Mouse (Mus musculus) kidney, postnatal 0 days (tissue): ENCODE results near the gene Ccn1. TPM values are rescaled to one million over a fixed set of nuclear protein-coding genes. Genes with fewer than 3 reads are reported as not detected.

Experiments
- ATAC-seq: fragments of 200-750 bp; cut with Nextera tagmentation; replicated peaks from 2 replicates; pipeline ENCODE4 v1.8.0; 2017; ENCODE audit warnings: low read depth, moderate number of reproducible peaks, moderate TSS enrichment, moderate library complexity; ENCODE audit not compliant: low FRiP score
- DNase-seq: peaks from one replicate; pipeline ENCODE4 v3.0.0-alpha.2; 2016; ENCODE audit warnings: low spot score
- H3K27ac ChIP-seq: fragments of 300-500 bp; sonication (generic); 2 replicates; pipeline ENCODE4 v1.5.1; 2014; ENCODE audit warnings: mild to moderate bottlenecking
- H3K27me3 ChIP-seq: fragments of 300-500 bp; sonication (generic); 2 replicates; pipeline ENCODE4 v1.6.1; 2014; ENCODE audit warnings: low read length, mixed read lengths; ENCODE audit not compliant: insufficient read depth
- H3K36me3 ChIP-seq: fragments of 300-500 bp; sonication (generic); 2 replicates; pipeline ENCODE4 v1.6.1; 2014; ENCODE audit warnings: low read length, mixed read lengths; ENCODE audit not compliant: insufficient read depth
- H3K4me1 ChIP-seq: fragments of 300-500 bp; sonication (generic); replicated peaks from 2 replicates; pipeline ENCODE4 v1.6.1; 2014; ENCODE audit warnings: antibody characterized with exemption, low read length, mixed read lengths; ENCODE audit not compliant: insufficient read depth
- H3K4me2 ChIP-seq: fragments of 300-500 bp; sonication (generic); 2 replicates; pipeline ENCODE4 v1.6.1; 2014; ENCODE audit warnings: mild to moderate bottlenecking, low read length, moderate library complexity, mixed read lengths
- H3K4me3 ChIP-seq: fragments of 300-500 bp; sonication (generic); replicated peaks from 2 replicates; pipeline ENCODE4 v1.5.1; 2014; ENCODE audit warnings: low read depth, low read length
- H3K9ac ChIP-seq: fragments of 300-500 bp; sonication (generic); 2 replicates; pipeline ENCODE4 v1.6.1; 2014; ENCODE audit warnings: low read depth, low read length
- H3K9me3 ChIP-seq: fragments of 300-500 bp; sonication (generic); replicated peaks from 2 replicates; pipeline ENCODE4 v1.6.1; 2016; ENCODE audit warnings: low read length, inconsistent platforms, mixed read lengths
- CTCF ChIP-seq: IDR thresholded peaks from 2 replicates; pipeline ENCODE4 v1.5.1; 2016; ENCODE audit warnings: antibody characterized with exemption, low read depth, mild to moderate bottlenecking, moderate library complexity
- WGBS: fragments of 180-500 bp; shearing (Covaris S2); extraction: QIAGEN DNeasy Blood & Tissue Kit; methylation state at CpG from one replicate; pipeline ENCODE4 v1.1.7; 2014; 5-methylcytosine and 5-hydroxymethylcytosine counted together
- polyA plus RNA-seq: library from polyadenylated mRNA; unstranded; fragments of >200 nt; fragmentation: Nextera tagmentation; extraction: Ambion mirVana; gene quantifications from 2 replicates; pipeline ENCODE4 v1.2.1, GENCODE M21; 2015

Gene Ccn1
- polyA plus RNA-seq, 1 experiment from 2014 or later = 74.8 TPM

DNA sequence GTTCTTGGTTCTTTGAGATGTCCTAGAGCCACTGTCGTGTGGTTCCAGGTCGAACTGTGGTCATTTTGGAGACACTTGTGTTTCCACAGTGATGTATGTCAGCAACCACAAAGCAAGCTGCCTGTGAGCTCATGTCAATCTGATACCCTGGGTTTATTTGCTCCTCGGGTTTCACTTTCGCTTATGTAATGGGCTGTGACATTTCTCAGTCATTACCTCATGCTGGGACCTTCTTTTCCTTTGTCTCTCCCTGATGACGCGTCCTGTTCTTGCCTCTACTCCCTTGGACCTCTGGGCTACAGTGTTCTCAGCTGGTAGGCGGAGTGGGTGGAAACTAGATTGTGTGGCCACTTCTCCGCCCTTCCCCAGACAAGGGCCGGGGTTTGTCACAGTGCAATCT lies 31.5 kb downstream of the Ccn1 start:
- TF ChIP-seq CTCF = no peak
- H3K9ac ChIP-seq = no peak overlapping the region
- peaks cover 16% of the 10 kb centered on the region for H3K4me1 ChIP-seq
- no peak overlapping the region for H3K4me3 ChIP-seq
- no peak for DNase-seq
- no peaks in the 10 kb centered on the region for H3K27me3 ChIP-seq
- 60% methylated on average over 9 of the region's 9 CpGs for WGBS
- no peak overlapping the region for H3K4me2 ChIP-seq
- H3K27ac ChIP-seq = no peak overlapping the region
- H3K9me3 ChIP-seq = no peaks in the 10 kb centered on the region
- no peaks in the 10 kb centered on the region for H3K36me3 ChIP-seq
- ATAC-seq = no peak

DNA sequence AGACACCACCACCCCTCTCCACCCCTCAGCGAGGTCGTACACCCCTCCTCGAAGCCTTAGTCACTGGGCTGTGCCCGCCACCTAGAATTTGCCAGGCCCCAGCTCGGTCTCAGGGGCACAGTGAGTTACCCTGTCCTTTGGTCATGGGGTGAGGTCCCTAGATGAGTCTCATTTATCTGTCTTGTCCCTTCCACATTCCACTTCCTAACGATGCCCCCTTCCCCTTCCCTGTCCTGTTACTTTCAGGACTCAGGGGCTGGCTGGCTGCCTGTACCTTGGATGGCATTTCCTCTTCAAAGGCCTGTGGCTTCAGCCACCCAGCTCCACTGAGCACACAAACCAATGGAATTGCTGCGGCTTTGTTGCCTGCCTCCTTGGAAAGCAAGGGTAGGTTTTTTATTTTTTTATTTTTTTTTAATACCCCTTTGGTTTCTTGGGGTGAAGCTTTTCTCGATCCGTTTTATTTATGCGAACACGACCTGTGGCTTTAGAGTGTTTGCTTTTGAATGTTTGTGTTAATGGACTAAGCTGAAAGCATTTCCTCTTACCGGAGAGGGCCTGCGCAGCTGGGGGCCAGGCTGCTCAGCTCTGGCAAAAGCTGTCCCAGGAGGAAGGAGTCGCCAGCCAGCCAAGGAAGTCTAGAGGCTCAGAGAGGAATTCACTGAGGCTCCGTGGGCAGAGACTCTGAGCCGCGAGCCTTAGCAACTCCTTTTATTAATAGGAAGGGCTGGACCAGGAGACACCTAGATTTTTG lies 35.2 kb downstream of the Ccn1 start:
- WGBS = 9% methylated on average over 17 of the region's 17 CpGs
- ATAC-seq = peak; percentile 30; the same call in 1 of the 2 replicates
- DNase-seq = peak; percentile 66

DNA sequence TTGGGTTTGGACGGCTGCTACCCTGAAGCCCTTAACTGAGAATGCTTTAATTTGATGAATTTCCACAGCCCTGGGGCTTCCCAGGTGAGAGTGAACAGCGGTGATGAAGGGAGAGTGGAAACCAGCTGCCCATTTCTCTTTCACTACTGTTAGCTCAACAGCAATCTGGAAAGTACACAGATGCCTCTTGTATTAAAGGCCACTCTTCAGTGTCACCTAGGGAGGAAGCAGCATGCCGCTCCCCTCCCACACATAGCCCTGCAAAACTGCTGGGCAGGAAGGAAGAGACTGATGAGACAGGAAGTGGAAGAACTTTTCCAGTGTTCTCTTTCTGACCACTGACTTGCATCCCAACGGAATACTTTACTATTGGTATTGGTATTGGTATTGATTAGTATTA lies 36.5 kb downstream of the Ccn1 start:
- H3K4me3 ChIP-seq = no peak overlapping the region
- no peak overlapping the region for H3K9ac ChIP-seq
- no peak for TF ChIP-seq CTCF
- no peaks in the 10 kb centered on the region for H3K27me3 ChIP-seq
- H3K36me3 ChIP-seq = no peaks in the 10 kb centered on the region
- H3K27ac ChIP-seq = no peak overlapping the region
- H3K4me1 ChIP-seq = peaks cover 16% of the 10 kb centered on the region
- DNase-seq = no peak
- no peak for ATAC-seq
- no peak overlapping the region for H3K4me2 ChIP-seq
- WGBS = 69% methylated on average over 4 of the region's 4 CpGs
- no peaks in the 10 kb centered on the region for H3K9me3 ChIP-seq

More for the DNA sequence above, 35.2 kb downstream of the Ccn1 start:
- peak overlapping the region; percentile 37; the same call in 1 of the 2 replicates for H3K4me2 ChIP-seq
- peak overlapping the region; percentile 70 for H3K27ac ChIP-seq
- H3K27me3 ChIP-seq = no peaks in the 10 kb centered on the region
- no peaks in the 10 kb centered on the region for H3K36me3 ChIP-seq
- H3K9me3 ChIP-seq = no peaks in the 10 kb centered on the region
- TF ChIP-seq CTCF = no peak
- H3K4me1 ChIP-seq = peaks cover 16% of the 10 kb centered on the region
- no peak overlapping the region; the same call in 1 of the 2 replicates for H3K9ac ChIP-seq
- H3K4me3 ChIP-seq = no peak overlapping the region

DNA sequence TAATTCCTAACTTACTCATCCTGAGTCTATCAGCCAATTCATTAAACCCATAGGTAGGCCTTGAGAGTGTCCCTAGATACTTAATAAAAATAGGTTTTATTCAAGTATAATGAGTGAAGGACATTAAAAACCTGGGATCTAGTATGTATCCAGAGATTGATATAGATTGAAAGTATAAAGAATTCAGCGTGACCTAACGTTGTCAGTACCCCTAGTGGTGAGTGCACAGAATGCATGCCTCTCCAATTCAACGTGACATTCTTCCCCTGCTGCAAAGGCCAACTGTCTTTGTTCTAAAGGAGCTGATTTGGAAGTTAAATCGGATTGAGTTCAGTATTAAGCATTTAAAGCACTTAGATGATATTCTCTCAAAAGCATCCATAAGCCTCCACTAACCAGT lies 37.1 kb downstream of the Ccn1 start:
- DNase-seq (peak; percentile 77), ATAC-seq (no peak)
- Histone ChIP-seq H3K4me1 (peaks cover 16% of the 10 kb centered on the region), H3K27ac (no peak overlapping the region), H3K27me3 (no peaks in the 10 kb centered on the region), H3K4me3 (no peak overlapping the region), H3K4me2 (no peak overlapping the region), H3K36me3 (no peaks in the 10 kb centered on the region), H3K9ac (no peak overlapping the region), H3K9me3 (no peaks in the 10 kb centered on the region)
- TF ChIP-seq CTCF = peak; percentile 75
- 30% methylated on average over 4 of the region's 4 CpGs for WGBS

DNA sequence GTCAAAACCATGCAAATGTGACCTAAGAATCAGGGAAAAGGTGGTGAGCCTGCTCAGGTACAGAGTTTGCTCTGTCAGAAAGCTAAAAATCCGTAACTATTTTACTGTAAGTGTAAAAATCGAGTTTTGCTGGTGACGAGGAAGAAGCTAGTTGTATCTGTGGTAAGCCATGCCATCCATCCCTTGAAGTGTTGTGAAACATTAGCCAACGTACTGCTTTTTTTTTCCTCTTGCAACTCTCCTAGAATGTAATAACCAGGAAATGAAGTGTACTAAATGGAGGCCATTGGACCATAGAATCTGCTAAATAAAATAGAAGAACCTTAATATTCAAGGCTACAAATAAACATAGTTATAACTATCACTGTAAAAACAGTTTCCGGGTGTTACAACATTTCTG lies 41.5 kb downstream of the Ccn1 start:
- no peak for TF ChIP-seq CTCF
- Histone ChIP-seq H3K27me3 (no peaks in the 10 kb centered on the region), H3K9ac (no peak overlapping the region), H3K4me1 (no peaks in the 10 kb centered on the region), H3K36me3 (peaks cover 10% of the 10 kb centered on the region; the same call in 1 of the 2 replicates), H3K9me3 (no peaks in the 10 kb centered on the region), H3K4me3 (no peak overlapping the region), H3K27ac (no peak overlapping the region), H3K4me2 (no peak overlapping the region)
- 84% methylated on average over 5 of the region's 5 CpGs for WGBS
- ATAC-seq (no peak), DNase-seq (no peak)

DNA sequence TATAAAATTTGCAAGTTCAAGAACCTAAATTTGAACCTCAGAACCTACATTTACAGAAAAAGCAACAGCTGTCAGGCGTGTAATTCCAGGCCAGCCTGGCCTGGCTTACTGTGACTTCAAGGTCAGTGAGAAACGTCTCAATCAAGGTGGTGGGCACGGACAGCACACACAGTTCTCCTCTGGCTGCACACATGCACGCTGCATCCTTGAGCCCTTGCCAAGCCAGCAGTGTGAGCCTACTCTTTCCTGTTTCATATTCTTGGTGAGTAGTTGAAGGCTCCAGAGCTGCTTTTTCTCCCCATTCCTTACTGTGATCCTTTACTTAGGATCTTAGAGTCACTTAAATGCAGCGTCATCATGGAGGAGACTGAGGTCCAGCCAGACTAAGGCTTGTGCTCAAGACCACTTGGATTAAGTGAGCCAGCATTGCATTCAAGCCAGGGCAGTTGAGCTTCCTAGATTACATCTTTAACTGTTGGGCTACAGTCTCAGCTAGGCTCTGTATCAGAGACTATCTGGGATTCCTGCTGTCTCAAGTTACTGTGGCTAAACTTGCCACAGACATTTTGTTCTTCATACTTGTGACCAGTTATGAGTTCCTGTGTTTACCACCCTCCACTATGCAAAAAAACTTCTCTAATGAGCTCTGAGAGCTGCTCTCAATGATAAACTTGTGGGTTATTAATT lies 44.2 kb downstream of the Ccn1 start:
- WGBS = 84% methylated on average over 5 of the region's 5 CpGs
- no peak for ATAC-seq

More for the DNA sequence above, 44.2 kb downstream of the Ccn1 start:
- TF ChIP-seq CTCF = no peak
- Histone ChIP-seq H3K4me2 (no peak overlapping the region), H3K9ac (no peak overlapping the region), H3K27me3 (no peaks in the 10 kb centered on the region), H3K9me3 (no peaks in the 10 kb centered on the region), H3K4me1 (no peaks in the 10 kb centered on the region), H3K4me3 (no peak overlapping the region), H3K27ac (no peak overlapping the region), H3K36me3 (peaks cover 10% of the 10 kb centered on the region; the same call in 1 of the 2 replicates)
- no peak for DNase-seq
